Mouse (Mus musculus): ENCODE data around the gene Map3k13.
"Not testable (repeated sequence)": the region's sequence is repeated elsewhere in the genome, so short reads cannot be mapped to it uniquely, and the experiment has no call there.

- TF ChIP-seq CTCF (IDR thresholded peaks at IDR 0.05; ENCODE audit: borderline replicate concordance, control insufficient read depth, extremely low read depth, insufficient read depth, low read length, poor library complexity); POLR2A (IDR thresholded peaks at IDR 0.05; ENCODE audit: control insufficient read depth, extremely low read depth, insufficient read depth, low read length, poor library complexity): not testable (repeated sequence)
These were observed 901 bp upstream of the Map3k13 start for GRCm38 (mm10) chr16:21793080-21793810.
